Mouse (Mus musculus): ENCODE measurements at regions not wholly inside any gene's neighbourhood (a gene's known extent, or its start where the extent isn't known, plus 50 kb on each side); places are given as distances from the start of the nearest gene placed in this dataset.

DNA sequence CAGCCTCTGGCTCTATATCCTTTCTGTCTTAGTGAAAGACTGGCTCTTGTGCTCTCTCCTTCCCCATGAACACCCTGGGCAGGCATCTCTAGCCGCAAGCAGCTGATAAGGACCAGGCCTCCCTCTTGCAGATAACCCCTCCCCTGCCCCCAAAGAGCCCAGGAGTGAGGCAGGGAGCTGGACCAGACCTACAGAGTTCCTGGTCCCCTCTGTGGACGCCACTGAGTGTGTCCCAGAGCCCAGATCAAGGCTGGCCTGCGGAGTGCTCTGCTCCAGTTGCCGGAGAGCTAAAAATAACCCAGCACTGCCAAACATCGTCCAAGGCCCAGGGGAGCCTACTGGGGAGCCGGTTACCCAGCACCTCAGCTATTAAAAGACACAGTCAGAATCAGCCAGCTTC is 93.2 kb upstream of the Mgme1 start:
- H3K9me3 ChIP-seq (ENCODE audit: control insufficient read depth, low read length) = no peaks in the 10 kb centered on the region
- 17% methylated on average over 6 of the region's 6 CpGs for WGBS
- 0 out of 2 replicates have a peak overlapping the region, but pooled peaks have one; percentile 42 for H3K9ac ChIP-seq (ENCODE audit: low read depth, low read length)
- peaks cover 29% of the 10 kb centered on the region for H3K4me1 ChIP-seq (replicated peaks; ENCODE audit: control insufficient read depth, insufficient read depth, low read length)
- peak overlapping the region; percentile 59; the same call in 1 of the 2 replicates for H3K27ac ChIP-seq (ENCODE audit: low read depth, low read length)
- H3K27me3 ChIP-seq (replicated peaks; ENCODE audit: control insufficient read depth, insufficient read depth, low read length) = no peaks in the 10 kb centered on the region
- ATAC-seq (replicated peaks; ENCODE audit: low FRiP score) (peak; percentile 79), DNase-seq (ENCODE audit: low spot score) (peak; percentile 54)
- no peak overlapping the region for H3K4me3 ChIP-seq (ENCODE audit: low read depth, low read length)
- H3K36me3 ChIP-seq (ENCODE audit: control insufficient read depth, insufficient read depth, low read length) = no peaks in the 10 kb centered on the region
- H3K4me2 ChIP-seq = peak overlapping the region; percentile 28

DNA sequence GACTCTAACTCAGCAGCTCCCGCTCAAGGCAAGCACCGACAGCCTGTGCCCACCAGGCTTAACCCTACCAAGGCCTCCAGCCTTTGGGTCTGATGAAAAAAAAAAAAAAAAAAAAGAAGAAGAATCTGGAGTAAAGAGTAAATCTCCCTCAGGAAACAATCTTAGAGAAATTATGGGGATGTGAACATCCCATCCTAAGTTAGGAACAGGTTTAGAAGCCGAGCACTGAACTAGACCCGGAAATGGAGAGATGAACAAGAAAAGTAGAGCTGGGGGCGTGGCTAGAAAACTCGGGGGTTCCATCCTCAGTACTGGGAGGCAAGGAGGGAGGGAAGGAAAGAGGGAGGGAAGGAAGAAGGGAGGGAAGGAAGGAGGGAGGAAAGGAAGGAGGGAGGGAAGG is 92.5 kb upstream of the Mgme1 start:
- Histone ChIP-seq H3K27me3 (replicated peaks; ENCODE audit: control insufficient read depth, insufficient read depth, low read length) (no peaks in the 10 kb centered on the region), H3K4me2 (no peak overlapping the region), H3K4me3 (ENCODE audit: low read depth, low read length) (no peak overlapping the region), H3K36me3 (ENCODE audit: control insufficient read depth, insufficient read depth, low read length) (no peaks in the 10 kb centered on the region), H3K9me3 (ENCODE audit: control insufficient read depth, low read length) (no peaks in the 10 kb centered on the region), H3K27ac (ENCODE audit: low read depth, low read length) (peak overlapping the region; percentile 59), H3K9ac (ENCODE audit: low read depth, low read length) (no peak overlapping the region), H3K4me1 (replicated peaks; ENCODE audit: control insufficient read depth, insufficient read depth, low read length) (peaks cover 32% of the 10 kb centered on the region)
- WGBS = 65% methylated on average over 6 of the region's 6 CpGs
- ATAC-seq (replicated peaks; ENCODE audit: low FRiP score) (0 out of 2 replicates have a peak, but pooled peaks have one; percentile 32), DNase-seq (ENCODE audit: low spot score) (no peak)

DNA sequence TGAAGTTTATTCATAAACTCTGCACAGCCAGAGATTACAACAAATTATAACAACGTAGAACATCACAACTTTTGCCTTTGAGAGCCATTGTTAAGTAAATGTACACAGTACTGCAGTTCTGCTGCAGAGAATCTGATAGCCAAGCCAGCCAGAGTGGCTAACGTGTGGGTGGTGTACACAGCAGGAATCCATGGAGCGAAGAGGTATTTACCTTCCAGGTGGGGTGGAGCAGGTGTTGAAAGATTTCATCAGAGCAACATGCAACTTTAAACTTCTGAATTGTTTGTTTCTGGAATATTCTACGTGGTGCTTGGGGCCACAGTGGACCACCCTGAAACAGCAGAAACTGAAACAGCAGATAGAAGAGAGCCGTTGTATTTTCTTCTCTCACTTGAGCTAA is 88.4 kb upstream of the Mgme1 start:
- Histone ChIP-seq H3K9me3 (ENCODE audit: control insufficient read depth, low read length) (no peaks in the 10 kb centered on the region), H3K36me3 (ENCODE audit: control insufficient read depth, insufficient read depth, low read length) (no peaks in the 10 kb centered on the region), H3K4me1 (replicated peaks; ENCODE audit: control insufficient read depth, insufficient read depth, low read length) (peaks cover 23% of the 10 kb centered on the region), H3K27me3 (replicated peaks; ENCODE audit: control insufficient read depth, insufficient read depth, low read length) (no peaks in the 10 kb centered on the region), H3K4me2 (no peak overlapping the region), H3K4me3 (ENCODE audit: low read depth, low read length) (no peak overlapping the region), H3K9ac (ENCODE audit: low read depth, low read length) (no peak overlapping the region), H3K27ac (ENCODE audit: low read depth, low read length) (no peak overlapping the region)
- WGBS = 66% methylated on average over 5 of the region's 5 CpGs
- DNase-seq (ENCODE audit: low spot score) (no peak), ATAC-seq (replicated peaks; ENCODE audit: low FRiP score) (no peak)

DNA sequence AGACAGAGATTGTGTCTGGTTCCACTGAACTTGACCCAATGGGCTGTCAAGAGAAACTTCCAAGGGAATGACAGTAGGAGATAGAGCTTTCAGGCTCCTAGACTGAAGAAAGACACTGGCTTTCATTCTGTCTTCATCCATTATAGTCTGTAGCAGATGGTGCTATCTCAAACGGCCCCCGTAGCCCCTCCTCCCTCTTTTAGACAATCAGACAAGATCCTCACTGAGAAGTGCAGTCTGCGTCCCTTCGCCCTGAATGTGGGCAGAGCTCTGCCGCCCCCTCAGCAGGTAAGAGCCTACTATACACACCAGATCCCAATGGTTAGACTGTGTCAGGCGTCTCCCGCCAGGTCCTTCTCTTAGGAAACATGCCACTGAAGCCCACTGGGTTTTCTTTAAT is 87.9 kb upstream of the Mgme1 start:
- Histone ChIP-seq H3K36me3 (ENCODE audit: control insufficient read depth, insufficient read depth, low read length) (no peaks in the 10 kb centered on the region), H3K4me1 (replicated peaks; ENCODE audit: control insufficient read depth, insufficient read depth, low read length) (peaks cover 18% of the 10 kb centered on the region), H3K27me3 (replicated peaks; ENCODE audit: control insufficient read depth, insufficient read depth, low read length) (no peaks in the 10 kb centered on the region), H3K27ac (ENCODE audit: low read depth, low read length) (no peak overlapping the region), H3K4me3 (ENCODE audit: low read depth, low read length) (no peak overlapping the region), H3K4me2 (no peak overlapping the region), H3K9me3 (ENCODE audit: control insufficient read depth, low read length) (no peaks in the 10 kb centered on the region), H3K9ac (ENCODE audit: low read depth, low read length) (no peak overlapping the region)
- WGBS = 65% methylated on average over 7 of the region's 7 CpGs
- DNase-seq (ENCODE audit: low spot score) (no peak), ATAC-seq (replicated peaks; ENCODE audit: low FRiP score) (no peak)

DNA sequence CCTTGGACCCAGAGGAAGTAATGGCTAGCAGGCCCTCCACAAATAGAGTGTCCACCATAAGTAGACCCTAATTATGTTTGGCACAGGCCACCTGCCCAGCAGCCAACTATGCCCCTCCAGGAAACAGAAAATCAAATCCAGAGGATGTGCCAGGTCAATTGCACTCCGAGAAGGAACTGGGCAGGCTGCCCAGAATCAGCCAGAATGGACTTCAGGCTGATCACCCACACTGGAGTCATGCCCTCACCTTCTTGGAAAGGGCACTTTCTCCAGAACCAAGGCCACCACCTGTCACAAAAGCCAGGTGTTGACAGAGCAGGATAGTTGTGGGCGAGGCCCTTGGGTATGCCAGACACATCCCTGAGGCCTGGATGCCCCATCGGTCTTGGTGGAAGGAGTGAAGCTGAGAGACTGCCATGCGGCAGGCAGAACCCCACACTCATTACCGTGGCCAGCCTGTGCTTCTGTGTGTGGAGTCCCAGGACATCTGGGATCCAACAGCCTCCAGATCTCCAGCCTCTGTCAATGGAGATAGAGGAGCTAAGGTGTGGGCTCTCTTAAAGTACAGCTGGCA is 87.0 kb upstream of the Mgme1 start:
- H3K9me3 ChIP-seq (ENCODE audit: control insufficient read depth, low read length) = no peaks in the 10 kb centered on the region
- 84% methylated on average over 5 of the region's 5 CpGs for WGBS
- no peaks in the 10 kb centered on the region for H3K36me3 ChIP-seq (ENCODE audit: control insufficient read depth, insufficient read depth, low read length)
- no peaks in the 10 kb centered on the region for H3K27me3 ChIP-seq (replicated peaks; ENCODE audit: control insufficient read depth, insufficient read depth, low read length)
- no peak overlapping the region for H3K27ac ChIP-seq (ENCODE audit: low read depth, low read length)
- H3K9ac ChIP-seq (ENCODE audit: low read depth, low read length) = no peak overlapping the region
- H3K4me2 ChIP-seq = no peak overlapping the region
- no peak for DNase-seq (ENCODE audit: low spot score)
- no peak overlapping the region for H3K4me3 ChIP-seq (ENCODE audit: low read depth, low read length)
- H3K4me1 ChIP-seq (replicated peaks; ENCODE audit: control insufficient read depth, insufficient read depth, low read length) = peaks cover 11% of the 10 kb centered on the region; the same call in 1 of the 2 replicates
- no peak for ATAC-seq (replicated peaks; ENCODE audit: low FRiP score)

DNA sequence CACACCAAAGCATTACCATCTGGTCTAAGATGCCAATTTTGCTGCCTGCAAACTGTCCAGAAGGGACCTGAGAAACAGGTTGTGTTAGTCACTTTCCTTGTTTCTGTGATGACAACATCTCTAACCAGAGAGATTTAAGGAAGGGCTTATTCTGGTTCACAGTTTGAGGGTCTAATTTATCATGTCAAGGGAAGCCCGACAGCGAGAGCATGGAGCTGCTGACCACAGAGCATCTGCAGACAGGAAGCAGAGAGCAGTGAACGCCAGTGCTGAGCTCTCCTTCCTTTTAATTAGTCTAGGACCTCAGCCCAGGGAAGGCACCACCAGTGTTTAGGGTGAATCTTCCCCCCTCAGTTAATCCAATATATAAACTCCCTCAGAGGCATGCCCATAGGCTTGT is 85.3 kb upstream of the Mgme1 start:
- DNase-seq (ENCODE audit: low spot score) = no peak
- H3K36me3 ChIP-seq (ENCODE audit: control insufficient read depth, insufficient read depth, low read length) = no peaks in the 10 kb centered on the region
- H3K9ac ChIP-seq (ENCODE audit: low read depth, low read length) = no peak overlapping the region
- H3K9me3 ChIP-seq (ENCODE audit: control insufficient read depth, low read length) = no peaks in the 10 kb centered on the region
- no peak overlapping the region for H3K4me2 ChIP-seq
- 45% methylated on average over 3 of the region's 3 CpGs for WGBS
- no peak for ATAC-seq (replicated peaks; ENCODE audit: low FRiP score)
- no peaks in the 10 kb centered on the region for H3K27me3 ChIP-seq (replicated peaks; ENCODE audit: control insufficient read depth, insufficient read depth, low read length)
- H3K27ac ChIP-seq (ENCODE audit: low read depth, low read length) = no peak overlapping the region
- no peak overlapping the region for H3K4me3 ChIP-seq (ENCODE audit: low read depth, low read length)
- peaks cover 11% of the 10 kb centered on the region; the same call in 1 of the 2 replicates for H3K4me1 ChIP-seq (replicated peaks; ENCODE audit: control insufficient read depth, insufficient read depth, low read length)

DNA sequence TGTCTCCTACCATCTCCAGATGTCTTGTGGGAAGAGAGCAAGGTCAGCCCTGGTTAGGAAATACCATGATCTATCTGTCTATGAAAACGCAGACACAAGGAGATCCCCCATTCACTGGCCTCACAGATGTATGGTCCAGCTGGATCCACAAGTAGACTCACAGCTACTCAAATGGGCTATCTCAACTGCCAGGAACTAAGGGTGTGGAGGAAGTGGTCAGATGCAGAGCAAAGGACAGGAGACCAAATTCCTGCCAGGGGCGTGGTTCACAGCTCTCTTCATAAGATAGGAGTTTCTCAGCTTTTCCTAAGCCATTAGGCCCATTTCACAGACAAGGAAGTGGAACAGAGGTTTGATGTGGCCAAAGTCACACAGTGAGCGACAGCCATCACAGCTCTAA is 84.0 kb upstream of the Mgme1 start:
- Histone ChIP-seq H3K27ac (ENCODE audit: low read depth, low read length) (no peak overlapping the region), H3K4me3 (ENCODE audit: low read depth, low read length) (no peak overlapping the region), H3K27me3 (replicated peaks; ENCODE audit: control insufficient read depth, insufficient read depth, low read length) (no peaks in the 10 kb centered on the region), H3K9ac (ENCODE audit: low read depth, low read length) (no peak overlapping the region), H3K36me3 (ENCODE audit: control insufficient read depth, insufficient read depth, low read length) (no peaks in the 10 kb centered on the region), H3K9me3 (ENCODE audit: control insufficient read depth, low read length) (no peaks in the 10 kb centered on the region), H3K4me1 (replicated peaks; ENCODE audit: control insufficient read depth, insufficient read depth, low read length) (peaks cover 11% of the 10 kb centered on the region; the same call in 1 of the 2 replicates), H3K4me2 (no peak overlapping the region)
- ATAC-seq (replicated peaks; ENCODE audit: low FRiP score) (no peak; the same call in 1 of the 2 replicates), DNase-seq (ENCODE audit: low spot score) (no peak)
- WGBS = 70% methylated on average over 3 of the region's 3 CpGs

DNA sequence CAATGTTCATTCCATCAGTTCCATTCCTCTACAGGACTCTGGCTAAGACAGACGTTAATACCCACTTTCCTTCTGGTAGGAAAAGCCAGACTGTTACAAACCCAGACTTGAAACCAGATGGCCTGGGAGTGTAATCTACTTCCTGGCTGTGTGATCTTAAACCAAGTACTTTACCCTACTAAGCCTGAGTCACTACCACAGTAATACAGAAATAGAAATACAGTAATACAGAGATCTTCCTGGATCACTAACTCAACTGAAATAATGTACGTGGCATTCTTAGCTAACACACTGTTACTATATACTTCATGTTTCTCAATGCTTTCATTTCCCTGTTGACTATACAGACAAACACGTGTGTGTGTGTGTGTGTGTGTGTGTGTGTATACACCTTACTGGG is 82.4 kb upstream of the Mgme1 start:
- Histone ChIP-seq H3K9me3 (ENCODE audit: control insufficient read depth, low read length) (no peaks in the 10 kb centered on the region), H3K9ac (ENCODE audit: low read depth, low read length) (no peak overlapping the region), H3K4me3 (ENCODE audit: low read depth, low read length) (no peak overlapping the region), H3K4me2 (no peak overlapping the region), H3K27me3 (replicated peaks; ENCODE audit: control insufficient read depth, insufficient read depth, low read length) (no peaks in the 10 kb centered on the region), H3K36me3 (ENCODE audit: control insufficient read depth, insufficient read depth, low read length) (no peaks in the 10 kb centered on the region), H3K4me1 (replicated peaks; ENCODE audit: control insufficient read depth, insufficient read depth, low read length) (peaks cover 4% of the 10 kb centered on the region; the same call in 1 of the 2 replicates), H3K27ac (ENCODE audit: low read depth, low read length) (no peak overlapping the region)
- 49% methylated on average over 3 of the region's 3 CpGs for WGBS
- DNase-seq (ENCODE audit: low spot score) = no peak
- peak; percentile 40; the same call in 1 of the 2 replicates for ATAC-seq (replicated peaks; ENCODE audit: low FRiP score)

DNA sequence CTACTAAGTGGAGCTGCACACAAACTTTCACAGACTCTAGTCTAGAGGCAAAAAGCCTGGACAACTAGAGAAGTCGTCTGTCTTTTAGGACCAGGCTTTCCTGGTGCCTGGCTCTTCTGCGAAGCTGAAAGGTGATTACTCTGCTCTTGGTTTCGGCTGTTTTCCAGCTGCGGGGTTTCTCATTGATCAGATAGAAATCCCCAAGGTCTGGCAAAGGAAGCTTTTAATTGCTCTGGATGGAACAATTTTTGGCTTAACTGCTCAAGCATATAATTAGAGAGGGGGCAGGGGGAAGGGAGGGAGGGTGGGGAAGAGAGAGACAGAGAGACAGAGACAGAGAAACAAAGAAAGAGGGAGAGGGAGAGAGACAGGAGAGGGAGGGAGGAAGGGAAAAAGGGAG is 82.0 kb upstream of the Mgme1 start:
- Histone ChIP-seq H3K4me3 (ENCODE audit: low read depth, low read length) (no peak overlapping the region), H3K9ac (ENCODE audit: low read depth, low read length) (no peak overlapping the region), H3K9me3 (ENCODE audit: control insufficient read depth, low read length) (no peaks in the 10 kb centered on the region), H3K4me1 (replicated peaks; ENCODE audit: control insufficient read depth, insufficient read depth, low read length) (peaks cover 4% of the 10 kb centered on the region; the same call in 1 of the 2 replicates), H3K36me3 (ENCODE audit: control insufficient read depth, insufficient read depth, low read length) (no peaks in the 10 kb centered on the region), H3K27ac (ENCODE audit: low read depth, low read length) (no peak overlapping the region), H3K4me2 (no peak overlapping the region), H3K27me3 (replicated peaks; ENCODE audit: control insufficient read depth, insufficient read depth, low read length) (no peaks in the 10 kb centered on the region)
- WGBS = 49% methylated on average over 4 of the region's 4 CpGs
- DNase-seq (ENCODE audit: low spot score) (no peak), ATAC-seq (replicated peaks; ENCODE audit: low FRiP score) (no peak)

Data from liver, embryonic 11.5 days (tissue).